Mouse (Mus musculus): ENCODE results near the gene Pop5. TPM values are rescaled to one million over a fixed set of nuclear protein-coding genes. Genes with fewer than 3 reads are reported as not detected.

The Pop5 gene
- polyA plus RNA-seq, 1 experiment, result 79.9 TPM

DNA sequence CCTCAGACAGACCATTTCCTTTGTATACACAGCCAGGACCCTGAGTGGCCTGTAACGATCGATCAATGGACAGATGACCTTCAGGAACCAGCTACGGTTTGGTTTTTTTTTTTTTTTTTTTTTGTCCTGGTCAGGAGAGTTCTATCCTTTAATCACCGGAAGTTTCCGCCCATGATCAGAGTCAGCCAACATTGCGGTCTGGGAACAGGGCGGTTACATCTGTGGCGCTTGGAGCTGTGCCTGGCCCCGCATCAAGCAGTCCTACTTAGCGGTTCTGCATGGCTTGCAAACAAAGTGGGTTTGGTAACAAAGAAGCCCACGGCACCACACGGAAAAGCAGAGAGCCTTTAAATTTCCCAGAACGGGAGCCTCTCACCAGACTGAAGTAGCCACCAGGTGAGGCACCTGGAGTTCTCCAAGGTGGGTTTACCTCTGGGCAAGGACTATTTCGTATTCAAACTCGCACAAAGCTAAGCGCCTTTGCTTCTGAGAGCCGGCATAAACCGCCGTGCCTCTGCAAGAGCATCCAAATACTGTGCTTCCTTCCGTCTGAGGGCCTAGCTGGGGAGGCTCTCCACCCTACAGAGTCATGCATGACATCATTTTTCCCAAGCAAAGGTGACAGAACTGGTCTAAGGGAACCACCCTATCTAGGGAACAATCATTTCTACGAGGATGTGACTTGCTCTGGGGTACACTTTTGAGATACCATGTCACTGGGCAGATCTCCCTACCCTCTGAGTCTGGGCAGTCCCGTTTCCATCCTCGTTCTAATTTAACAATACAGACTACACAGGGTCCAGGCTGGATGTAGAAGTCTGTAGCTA lies 31.7 kb upstream of the Pop5 start:
- Histone ChIP-seq H3K27ac (ENCODE audit: insufficient read depth, low read length) (peak overlapping the region; percentile 27), H3K4me3 (ENCODE audit: low read depth, low read length) (peak overlapping the region; percentile 45), H3K27me3 (ENCODE audit: control insufficient read depth, insufficient read depth, low read length, poor library complexity, severe bottlenecking) (no peaks in the 10 kb centered on the region)

GRCm38 (mm10) chr5:115204562-115205311 lies 30.9 kb upstream of the Pop5 start:
- H3K4me3 ChIP-seq (ENCODE audit: low read depth, low read length), result peak overlapping the region; percentile 31
- no peaks in the 10 kb centered on the region for H3K27me3 ChIP-seq (ENCODE audit: control insufficient read depth, insufficient read depth, low read length, poor library complexity, severe bottlenecking)
- H3K9ac ChIP-seq (ENCODE audit: low read depth, poor library complexity, severe bottlenecking), result peak overlapping the region; percentile 28
- H3K36me3 ChIP-seq (ENCODE audit: control insufficient read depth, insufficient read depth, low read length, poor library complexity, severe bottlenecking), result no peaks in the 10 kb centered on the region
- TF ChIP-seq EP300 (IDR thresholded peaks at IDR 0.05; ENCODE audit: insufficient read depth, low read depth, low read length) (no peak), CTCF (IDR thresholded peaks at IDR 0.05; ENCODE audit: low read depth, low read length) (no peak), POLR2A (IDR thresholded peaks at IDR 0.05; ENCODE audit: insufficient read depth, low read length) (no peak)
- H3K4me1 ChIP-seq (ENCODE audit: control insufficient read depth, insufficient read depth, low read length), result peaks cover 1% of the 10 kb centered on the region
- no peak overlapping the region for H3K27ac ChIP-seq (ENCODE audit: insufficient read depth, low read length)
- H3K9me3 ChIP-seq (replicated peaks; ENCODE audit: control insufficient read depth, insufficient read depth, low read length, poor library complexity, severe bottlenecking), result no peaks in the 10 kb centered on the region

More for the DNA sequence above, 31.7 kb upstream of the Pop5 start:
- TF ChIP-seq EP300 (IDR thresholded peaks at IDR 0.05; ENCODE audit: insufficient read depth, low read depth, low read length) (no peak), POLR2A (IDR thresholded peaks at IDR 0.05; ENCODE audit: insufficient read depth, low read length) (no peak), CTCF (IDR thresholded peaks at IDR 0.05; ENCODE audit: low read depth, low read length) (no peak)
- peaks cover 1% of the 10 kb centered on the region for H3K4me1 ChIP-seq (ENCODE audit: control insufficient read depth, insufficient read depth, low read length)
- H3K9me3 ChIP-seq (replicated peaks; ENCODE audit: control insufficient read depth, insufficient read depth, low read length, poor library complexity, severe bottlenecking), result no peaks in the 10 kb centered on the region
- H3K9ac ChIP-seq (ENCODE audit: low read depth, poor library complexity, severe bottlenecking), result peak overlapping the region; percentile 28
- H3K36me3 ChIP-seq (ENCODE audit: control insufficient read depth, insufficient read depth, low read length, poor library complexity, severe bottlenecking), result no peaks in the 10 kb centered on the region

DNA sequence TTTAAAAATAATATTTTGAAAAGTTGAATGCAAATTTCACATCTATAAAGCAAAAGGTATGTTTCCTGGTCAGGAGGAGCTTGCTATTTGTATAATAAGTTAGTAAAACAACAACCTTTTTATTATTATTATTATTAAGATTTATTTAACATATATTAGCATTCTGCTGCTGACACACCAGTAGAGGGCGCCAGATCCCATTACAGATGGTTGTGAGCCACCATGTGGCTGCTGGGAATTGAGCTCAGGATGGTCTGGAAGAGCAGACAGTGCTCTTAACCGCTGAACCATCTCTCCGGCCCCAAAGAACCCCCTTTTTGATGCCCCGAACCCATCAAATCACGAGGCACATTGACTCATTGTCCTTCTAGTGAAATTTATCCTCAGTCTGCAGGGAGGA lies 28.4 kb upstream of the Pop5 start:
- no peak overlapping the region for H3K27ac ChIP-seq (ENCODE audit: insufficient read depth, low read length)
- H3K4me1 ChIP-seq (ENCODE audit: control insufficient read depth, insufficient read depth, low read length), result peaks cover 1% of the 10 kb centered on the region
- no peaks in the 10 kb centered on the region for H3K27me3 ChIP-seq (ENCODE audit: control insufficient read depth, insufficient read depth, low read length, poor library complexity, severe bottlenecking)
- no peak overlapping the region for H3K4me3 ChIP-seq (ENCODE audit: low read depth, low read length)
- TF ChIP-seq EP300 (IDR thresholded peaks at IDR 0.05; ENCODE audit: insufficient read depth, low read depth, low read length), result no peak
- TF ChIP-seq POLR2A (IDR thresholded peaks at IDR 0.05; ENCODE audit: insufficient read depth, low read length), result no peak
- TF ChIP-seq CTCF (IDR thresholded peaks at IDR 0.05; ENCODE audit: low read depth, low read length), result peak; percentile 50
- H3K9ac ChIP-seq (ENCODE audit: low read depth, poor library complexity, severe bottlenecking), result no peak overlapping the region
- no peaks in the 10 kb centered on the region for H3K9me3 ChIP-seq (replicated peaks; ENCODE audit: control insufficient read depth, insufficient read depth, low read length, poor library complexity, severe bottlenecking)
- no peaks in the 10 kb centered on the region for H3K36me3 ChIP-seq (ENCODE audit: control insufficient read depth, insufficient read depth, low read length, poor library complexity, severe bottlenecking)

DNA sequence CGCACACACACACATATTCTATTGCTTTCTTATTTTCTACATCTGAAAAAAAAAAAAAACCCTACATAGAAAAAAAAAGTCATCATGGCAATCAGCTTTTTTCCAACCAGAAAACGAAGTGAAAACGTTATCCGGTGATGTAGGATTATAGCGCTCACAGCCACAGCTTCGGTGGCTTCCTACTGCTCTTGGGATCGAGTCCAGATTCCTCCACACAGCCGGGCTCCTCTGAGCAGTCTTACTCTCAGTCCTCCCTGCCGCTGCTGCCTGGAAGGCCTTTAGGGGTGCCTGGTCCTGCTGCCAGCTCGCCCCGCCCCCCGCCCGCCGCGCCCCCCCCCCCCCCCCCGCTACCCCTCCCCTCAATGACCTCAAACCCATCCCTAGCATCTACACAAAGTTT lies 27.7 kb upstream of the Pop5 start:
- no peaks in the 10 kb centered on the region for H3K9me3 ChIP-seq (replicated peaks; ENCODE audit: control insufficient read depth, insufficient read depth, low read length, poor library complexity, severe bottlenecking)
- no peak overlapping the region for H3K27ac ChIP-seq (ENCODE audit: insufficient read depth, low read length)
- H3K9ac ChIP-seq (ENCODE audit: low read depth, poor library complexity, severe bottlenecking), result no peak overlapping the region
- no peaks in the 10 kb centered on the region for H3K27me3 ChIP-seq (ENCODE audit: control insufficient read depth, insufficient read depth, low read length, poor library complexity, severe bottlenecking)
- H3K4me1 ChIP-seq (ENCODE audit: control insufficient read depth, insufficient read depth, low read length), result peaks cover 1% of the 10 kb centered on the region
- TF ChIP-seq POLR2A (IDR thresholded peaks at IDR 0.05; ENCODE audit: insufficient read depth, low read length), result no peak
- TF ChIP-seq CTCF (IDR thresholded peaks at IDR 0.05; ENCODE audit: low read depth, low read length), result no peak
- no peak for TF ChIP-seq EP300 (IDR thresholded peaks at IDR 0.05; ENCODE audit: insufficient read depth, low read depth, low read length)
- H3K36me3 ChIP-seq (ENCODE audit: control insufficient read depth, insufficient read depth, low read length, poor library complexity, severe bottlenecking), result no peaks in the 10 kb centered on the region
- no peak overlapping the region for H3K4me3 ChIP-seq (ENCODE audit: low read depth, low read length)

DNA sequence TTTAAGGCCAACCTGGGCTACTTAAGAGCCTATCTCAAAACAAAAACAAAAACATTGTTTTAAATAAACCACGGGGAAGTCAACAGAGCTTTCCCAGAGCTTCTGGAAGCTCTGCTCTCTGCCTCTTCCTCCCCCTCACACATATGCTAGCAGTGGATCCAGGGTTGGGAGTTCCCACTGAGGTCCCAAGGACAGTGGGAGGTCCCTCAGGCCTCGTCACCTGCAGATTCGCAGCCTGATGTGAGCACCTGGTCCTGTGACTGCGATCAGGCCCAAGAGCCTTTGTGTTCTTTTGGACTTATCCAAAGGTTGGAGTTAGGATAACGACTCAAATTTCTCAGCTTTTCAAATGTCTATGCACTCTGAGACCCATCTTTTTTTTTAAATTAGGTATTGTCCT lies 27.0 kb upstream of the Pop5 start:
- no peaks in the 10 kb centered on the region for H3K9me3 ChIP-seq (replicated peaks; ENCODE audit: control insufficient read depth, insufficient read depth, low read length, poor library complexity, severe bottlenecking)
- no peak overlapping the region for H3K4me3 ChIP-seq (ENCODE audit: low read depth, low read length)
- no peak overlapping the region for H3K9ac ChIP-seq (ENCODE audit: low read depth, poor library complexity, severe bottlenecking)
- no peaks in the 10 kb centered on the region for H3K36me3 ChIP-seq (ENCODE audit: control insufficient read depth, insufficient read depth, low read length, poor library complexity, severe bottlenecking)
- H3K27me3 ChIP-seq (ENCODE audit: control insufficient read depth, insufficient read depth, low read length, poor library complexity, severe bottlenecking), result no peaks in the 10 kb centered on the region
- peak overlapping the region; percentile 77 for H3K27ac ChIP-seq (ENCODE audit: insufficient read depth, low read length)
- TF ChIP-seq EP300 (IDR thresholded peaks at IDR 0.05; ENCODE audit: insufficient read depth, low read depth, low read length) (0 out of 2 replicates have a peak, but pooled peaks have one; percentile 24), POLR2A (IDR thresholded peaks at IDR 0.05; ENCODE audit: insufficient read depth, low read length) (no peak), CTCF (IDR thresholded peaks at IDR 0.05; ENCODE audit: low read depth, low read length) (no peak)
- H3K4me1 ChIP-seq (ENCODE audit: control insufficient read depth, insufficient read depth, low read length), result peaks cover 1% of the 10 kb centered on the region

Data from ES-Bruce4 (cell line).